Mouse (Mus musculus) lung, postnatal 36 days (tissue): ENCODE data around the gene Osbpl6.

Source experiments
- DNase-seq: peaks from one replicate; pipeline ENCODE4 v3.0.0; 2022; ENCODE audit warnings: mixed read lengths

The Osbpl6 gene

DNA sequence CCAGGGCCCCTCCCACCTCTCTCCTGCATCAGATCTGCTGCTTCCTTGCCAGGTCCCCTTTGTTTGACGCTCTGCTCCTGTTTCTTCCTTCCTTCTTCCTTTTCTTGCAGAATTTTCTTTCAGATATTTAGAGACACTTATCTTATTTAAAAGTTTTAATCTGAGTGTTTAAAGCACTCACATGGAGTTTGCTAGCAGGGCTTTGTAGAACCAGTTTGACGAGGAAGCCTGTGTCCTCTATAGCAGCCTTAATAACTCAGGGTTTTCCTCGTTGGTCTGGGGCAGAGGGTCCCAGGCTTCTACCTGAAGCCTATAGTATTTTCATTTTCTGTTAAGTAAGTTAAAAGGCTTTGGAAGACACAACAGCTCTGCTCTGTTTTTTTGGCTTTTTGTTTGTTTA, 20.5 kb downstream of the Osbpl6 start:
- DNase-seq = no peak

DNA sequence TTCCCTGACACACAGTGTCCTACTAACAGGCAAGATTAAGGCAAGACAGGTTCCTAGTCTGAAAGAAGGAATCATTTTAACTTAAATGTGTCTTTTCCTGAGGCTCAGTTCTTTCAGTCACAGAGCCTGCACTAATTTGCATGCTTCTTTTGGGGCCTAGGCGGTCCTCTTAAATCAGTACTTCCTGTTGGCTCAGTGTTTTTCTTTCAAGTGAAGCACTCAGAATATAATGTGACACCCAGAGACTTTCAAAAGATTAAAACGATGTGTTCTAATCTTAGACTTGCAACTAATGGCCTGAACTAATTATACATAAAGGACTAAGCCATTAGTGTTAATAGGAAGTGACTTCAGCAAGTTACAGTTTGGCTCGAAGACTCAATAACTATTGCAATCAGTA, 23.0 kb downstream of the Osbpl6 start:
- peak; percentile 14 for DNase-seq

DNA sequence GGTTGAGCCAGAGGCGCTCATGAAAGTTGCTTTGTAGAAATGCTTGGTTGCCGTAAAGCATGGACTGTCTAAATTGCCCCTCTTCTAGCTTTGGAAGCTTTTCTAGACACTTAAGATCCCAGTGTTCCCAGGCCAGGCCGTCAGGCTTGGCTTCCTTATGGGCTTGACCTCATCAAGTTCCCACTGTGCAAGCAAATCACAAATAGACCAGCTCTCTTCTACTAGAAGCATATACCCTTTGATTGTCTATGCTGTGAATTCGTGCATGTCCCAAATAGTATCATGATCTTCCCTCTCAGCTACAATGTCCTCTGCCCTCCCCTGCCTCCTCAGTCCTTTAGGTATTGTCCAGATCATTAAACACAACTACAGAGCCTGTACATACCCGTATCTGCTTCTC, 23.5 kb downstream of the Osbpl6 start:
- no peak for DNase-seq

DNA sequence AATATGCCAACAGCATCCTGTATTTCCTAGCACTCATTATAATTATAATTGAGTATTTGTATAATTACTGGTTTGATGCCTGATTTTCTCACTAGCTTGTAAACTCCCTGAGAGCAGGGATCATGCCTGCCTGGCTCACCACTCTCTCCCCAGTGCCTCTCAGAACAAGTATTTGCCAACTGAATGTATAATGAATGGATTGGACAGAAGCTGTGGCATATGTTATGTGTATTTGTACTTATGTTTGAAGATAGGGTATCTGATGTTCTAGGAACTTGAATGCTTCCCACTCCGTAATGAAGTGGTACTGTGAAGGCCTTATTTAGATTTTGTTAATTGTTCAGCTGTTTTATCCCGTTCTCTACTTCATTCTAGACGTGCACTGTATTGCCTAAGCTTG, 24.2 kb downstream of the Osbpl6 start:
- DNase-seq = no peak

DNA sequence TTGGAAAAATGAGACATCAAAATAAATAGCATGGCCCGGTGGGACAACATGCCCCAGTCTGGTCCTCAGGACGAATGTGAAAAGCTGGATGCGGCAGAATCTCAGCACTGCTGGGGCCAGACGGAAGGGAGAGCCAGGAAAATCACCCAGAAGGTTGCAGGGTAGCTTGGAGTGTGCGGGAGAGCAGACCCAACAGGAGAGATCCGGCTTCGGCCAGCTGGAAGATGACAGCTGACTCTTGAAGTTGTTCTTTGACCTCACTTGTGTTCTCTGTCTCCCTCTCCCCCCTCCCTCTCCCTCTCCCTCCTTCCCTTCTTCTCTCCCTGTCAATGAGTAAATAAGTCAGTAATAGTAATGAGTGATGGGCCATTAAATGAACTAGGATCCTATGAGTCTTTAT, 27.9 kb downstream of the Osbpl6 start:
- DNase-seq = peak; percentile 51

DNA sequence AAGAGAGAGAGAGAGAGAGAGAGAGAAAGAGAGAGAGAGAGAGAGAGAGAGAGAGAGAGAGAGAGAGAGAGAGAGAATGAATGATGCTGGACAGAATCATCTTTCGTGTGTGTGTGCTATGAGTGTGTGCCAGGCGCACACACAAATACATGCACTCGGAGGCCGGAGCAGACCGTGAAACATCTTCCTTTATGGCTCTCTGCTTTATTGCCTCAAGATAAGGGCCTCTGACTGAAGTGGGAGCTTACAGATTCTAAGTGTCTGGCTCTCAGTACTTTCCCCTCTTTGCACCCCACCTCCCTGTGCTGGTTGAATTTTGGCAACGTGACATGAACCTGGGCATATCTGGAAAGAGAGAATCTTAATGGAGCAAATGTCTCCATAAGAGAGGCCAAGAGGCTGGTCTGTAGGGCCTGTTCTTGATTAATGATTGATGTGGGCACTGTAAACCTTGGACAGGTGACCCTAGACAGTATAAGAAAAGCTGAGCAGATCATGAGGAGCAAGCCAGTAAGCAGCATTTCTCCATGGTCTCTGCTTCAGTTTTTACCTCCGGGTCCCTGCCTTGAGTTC, 29.4 kb downstream of the Osbpl6 start:
- DNase-seq = peak; percentile 31

DNA sequence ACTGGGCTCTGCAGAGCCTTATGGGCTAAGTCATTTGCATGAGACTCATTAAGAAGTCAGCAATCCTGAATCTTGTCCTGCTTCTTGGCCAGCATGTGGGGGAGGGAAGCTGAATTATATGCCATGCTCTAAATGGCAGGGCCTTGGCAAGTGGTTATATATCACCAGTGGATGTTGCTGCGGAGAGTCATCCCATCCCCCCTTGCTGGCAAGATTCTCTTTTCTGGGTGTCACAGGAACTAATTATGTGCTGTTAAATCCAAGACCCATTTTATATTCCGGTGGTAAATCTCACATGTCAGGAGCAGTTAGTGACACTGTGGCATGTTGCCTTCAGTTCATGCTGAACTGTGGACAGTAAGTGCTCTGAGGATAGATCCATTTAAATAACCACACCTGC, 31.1 kb downstream of the Osbpl6 start:
- DNase-seq = no peak

DNA sequence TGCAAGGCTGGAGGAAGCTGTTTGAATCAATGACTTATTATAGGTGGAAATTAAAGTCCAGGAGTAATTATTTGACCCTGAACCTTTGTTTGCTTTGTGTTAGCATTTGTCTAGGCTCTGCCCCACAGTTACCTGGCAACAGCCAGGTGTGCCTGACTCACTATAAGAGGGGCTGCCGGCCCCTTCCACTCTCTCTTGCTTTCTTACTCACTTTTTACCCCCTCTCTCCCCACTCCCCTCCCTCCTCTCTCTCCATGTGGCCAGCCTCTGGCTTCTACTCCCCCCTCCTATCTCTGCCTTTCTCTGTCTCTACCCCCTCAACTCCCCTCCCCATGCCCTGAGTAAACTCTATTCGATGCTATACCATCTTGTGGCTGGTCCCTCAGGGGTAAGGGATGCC, 33.2 kb downstream of the Osbpl6 start:
- no peak for DNase-seq

DNA sequence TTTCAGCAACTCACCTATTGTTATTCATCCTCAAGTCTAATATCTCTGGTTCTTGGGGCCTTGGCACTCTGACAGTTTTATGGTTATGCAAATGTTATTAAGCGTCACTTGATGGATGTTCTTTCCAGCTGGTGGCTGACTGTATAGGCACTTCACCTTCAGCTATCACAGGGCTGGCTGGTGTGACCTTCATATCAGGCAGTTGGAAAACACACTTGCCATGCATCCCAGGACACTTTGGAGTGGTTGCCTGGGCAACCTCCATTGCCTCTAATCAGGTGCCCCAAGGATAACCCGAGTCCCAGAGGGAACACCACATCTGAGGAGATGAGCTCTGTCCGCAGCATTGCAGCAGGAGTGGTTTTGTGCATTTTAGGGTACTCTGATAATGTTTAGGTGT, 35.8 kb downstream of the Osbpl6 start:
- DNase-seq = peak; percentile 32

DNA sequence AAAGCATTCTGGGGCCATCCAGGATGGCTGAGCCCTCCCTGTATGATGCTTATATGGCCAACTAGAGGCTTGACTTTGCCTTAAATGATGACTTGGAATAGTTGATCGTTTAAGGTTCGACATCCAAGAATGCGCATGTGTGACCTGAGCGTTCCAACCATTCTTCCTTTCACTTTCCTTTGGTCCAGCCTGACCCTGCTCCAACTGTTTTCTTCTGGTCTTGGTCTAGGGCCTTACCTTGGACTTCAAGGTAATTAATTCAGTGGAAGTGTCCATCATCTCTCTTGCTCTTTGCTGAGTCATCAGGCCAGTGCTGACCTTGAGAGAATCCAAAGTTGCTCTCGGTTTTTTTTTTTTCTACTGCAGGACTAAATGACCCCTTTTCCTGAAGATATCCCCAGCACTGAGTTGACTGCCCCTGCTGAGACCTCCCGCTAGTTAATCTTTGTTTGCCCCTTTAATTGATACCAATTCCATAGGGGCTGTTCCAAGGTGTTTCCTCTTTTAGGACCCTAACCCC, 43.6 kb downstream of the Osbpl6 start:
- no peak for DNase-seq

DNA sequence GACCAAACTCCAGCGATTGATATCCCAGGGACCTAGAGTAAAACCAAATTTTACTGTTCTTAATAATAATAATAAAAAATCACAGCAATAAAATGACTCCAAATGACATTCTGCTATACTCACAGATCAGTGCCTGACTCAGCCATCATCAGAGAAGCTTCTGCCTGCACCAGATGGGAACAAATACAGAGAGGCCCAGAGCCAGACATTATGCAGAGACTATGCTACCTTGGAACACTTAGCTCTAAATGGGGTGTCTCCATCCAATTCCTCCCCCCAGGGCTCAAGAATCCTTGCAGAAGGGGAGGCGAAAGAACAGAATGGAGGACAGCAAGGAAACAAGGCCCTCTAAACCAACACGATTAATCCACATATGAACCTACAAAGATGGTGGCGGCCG, 60.4 kb downstream of the Osbpl6 start:
- DNase-seq = no peak

DNA sequence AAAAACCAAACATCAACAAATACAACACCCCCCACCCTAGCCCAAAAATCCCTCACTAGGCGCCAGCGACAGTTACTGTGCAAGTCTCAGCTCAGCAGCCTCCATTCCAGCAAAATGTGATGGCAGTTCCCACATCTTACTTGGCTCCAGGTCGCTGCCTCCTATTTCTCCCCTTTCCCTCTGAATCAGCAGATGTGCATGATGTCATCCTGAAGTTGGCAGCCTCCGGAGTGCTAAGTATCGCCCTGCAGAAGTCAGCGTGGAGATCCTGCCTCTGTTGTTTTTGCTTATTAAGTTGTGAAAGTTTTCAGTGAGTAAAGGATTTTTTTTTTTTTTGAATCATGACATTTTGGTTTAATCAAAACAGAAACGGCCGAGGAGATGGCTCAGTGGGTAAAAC, 61.9 kb downstream of the Osbpl6 start:
- peak; percentile 54 for DNase-seq

DNA sequence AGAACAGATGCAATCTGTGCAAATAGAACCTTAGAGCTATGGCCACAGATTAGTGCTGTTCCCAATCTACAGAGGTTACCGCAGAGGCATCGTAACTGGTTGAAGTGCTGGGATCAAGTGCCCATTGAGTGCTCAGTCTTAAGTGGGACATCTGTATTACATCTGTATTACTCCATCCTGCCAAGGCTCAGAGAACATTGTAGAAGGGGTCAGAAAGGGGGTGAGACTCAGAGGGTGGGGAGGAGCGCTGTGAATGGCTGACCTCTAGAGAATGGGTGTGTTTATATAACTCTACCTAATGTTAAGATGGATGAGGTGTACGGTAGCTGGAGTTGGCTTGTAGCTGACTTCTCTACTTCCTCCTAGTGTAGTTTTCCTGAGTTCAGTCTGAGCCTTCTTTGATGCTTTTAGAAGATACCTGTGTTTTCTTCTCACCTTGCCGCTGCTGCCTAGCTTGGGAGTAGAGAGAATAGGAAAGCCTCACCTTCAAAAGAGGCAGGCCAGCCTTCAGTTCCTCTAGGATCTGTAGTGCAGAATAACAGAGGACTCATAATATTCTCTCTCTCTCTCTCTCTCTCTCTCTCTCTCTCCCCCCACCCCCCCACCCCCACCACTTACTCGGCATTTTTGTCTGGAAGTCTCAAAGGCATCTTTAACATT, 62.9 kb downstream of the Osbpl6 start:
- peak; percentile 56 for DNase-seq

DNA sequence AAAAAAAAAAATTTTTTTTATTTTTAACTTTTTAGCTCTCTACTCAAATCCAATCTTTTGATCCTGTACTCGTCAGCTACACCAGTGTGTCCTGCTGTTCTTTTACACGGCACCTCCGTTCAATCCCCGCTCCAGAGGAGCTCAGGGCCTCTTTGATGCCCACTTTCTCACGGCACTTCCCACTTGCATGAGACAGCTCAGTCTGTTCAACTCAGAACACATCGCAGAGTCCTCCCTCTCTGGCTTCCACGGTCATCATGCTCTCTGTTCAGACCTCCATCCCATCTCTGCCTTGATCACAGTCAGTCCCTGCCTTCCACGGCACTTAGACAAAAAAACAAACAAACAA, 63.4 kb downstream of the Osbpl6 start:
- DNase-seq = no peak

DNA sequence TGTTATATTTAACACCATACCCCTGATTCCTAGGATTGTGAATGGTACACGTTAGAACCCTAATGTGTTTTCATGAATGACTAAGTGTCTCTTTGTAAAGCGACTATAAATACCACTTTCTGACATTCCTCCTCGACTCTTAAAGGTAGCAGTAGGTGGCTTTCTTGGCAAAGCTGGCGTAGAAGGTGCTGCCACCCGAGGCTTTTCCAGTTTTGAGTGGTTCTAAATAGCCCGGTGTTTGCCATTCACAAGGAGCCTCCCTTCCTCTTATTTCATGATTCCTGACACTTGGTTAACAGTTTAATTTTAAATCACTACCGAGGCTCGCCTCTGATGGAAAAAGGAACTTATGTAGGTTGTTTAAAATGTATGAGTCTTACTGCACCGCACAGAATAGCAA, 64.1 kb downstream of the Osbpl6 start:
- no peak for DNase-seq

DNA sequence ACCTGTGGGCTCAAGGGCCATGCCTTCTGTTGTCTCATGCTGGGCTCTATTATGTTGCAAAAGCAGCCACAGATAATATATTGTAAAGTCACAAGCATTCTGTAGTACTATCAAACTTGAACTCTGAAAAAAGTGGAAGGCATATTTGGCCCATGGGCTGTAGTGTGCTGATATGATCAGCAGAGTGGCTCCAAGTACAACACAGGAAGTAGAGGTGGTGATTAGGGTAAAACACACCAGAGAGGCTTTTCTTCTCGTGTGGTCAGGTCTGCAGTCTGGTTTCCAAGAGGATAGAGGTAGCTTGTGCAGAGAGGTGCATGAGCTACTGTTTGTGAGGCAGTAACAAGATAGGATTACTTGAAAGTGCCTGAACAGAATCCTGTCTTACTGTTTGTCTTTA, 69.5 kb downstream of the Osbpl6 start:
- no peak for DNase-seq

DNA sequence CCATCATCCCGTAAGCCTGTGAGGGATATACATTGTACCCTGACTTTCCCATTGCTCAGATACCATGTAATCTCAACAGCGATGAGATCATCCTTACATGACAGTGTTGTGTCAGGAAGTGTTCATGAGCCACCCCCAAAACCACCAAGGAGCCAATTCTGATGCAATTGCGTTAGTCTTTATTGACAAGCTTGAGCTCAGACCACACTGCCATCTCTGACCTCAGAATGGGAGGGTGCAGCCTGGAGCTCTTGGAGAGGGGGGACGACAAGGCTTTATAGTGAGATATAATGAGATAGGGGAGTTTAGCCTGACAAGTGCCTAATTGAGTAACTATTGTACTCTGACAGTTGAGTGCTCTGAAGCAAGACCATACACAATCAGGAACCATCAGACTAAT, 82.5 kb downstream of the Osbpl6 start:
- DNase-seq = no peak

DNA sequence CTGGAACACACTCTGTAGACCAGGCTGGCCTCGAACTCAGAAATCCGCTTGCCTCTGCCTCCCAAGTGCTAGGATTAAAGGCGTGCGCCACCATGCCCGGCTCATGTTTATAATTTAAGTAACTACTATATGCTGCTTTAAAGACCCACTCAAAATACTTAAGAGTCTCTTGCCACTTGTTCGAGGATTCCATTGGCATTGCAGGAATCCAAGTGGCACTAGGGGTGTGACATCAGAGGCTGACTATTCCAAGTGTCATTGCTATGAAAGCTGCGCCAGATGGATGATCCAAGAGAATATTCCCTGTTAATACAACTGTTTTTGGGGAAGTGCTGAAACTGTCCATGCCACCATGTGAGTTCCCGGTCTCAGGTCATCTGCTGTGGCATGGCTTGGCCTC, 83.9 kb downstream of the Osbpl6 start:
- DNase-seq = peak; percentile 65

DNA sequence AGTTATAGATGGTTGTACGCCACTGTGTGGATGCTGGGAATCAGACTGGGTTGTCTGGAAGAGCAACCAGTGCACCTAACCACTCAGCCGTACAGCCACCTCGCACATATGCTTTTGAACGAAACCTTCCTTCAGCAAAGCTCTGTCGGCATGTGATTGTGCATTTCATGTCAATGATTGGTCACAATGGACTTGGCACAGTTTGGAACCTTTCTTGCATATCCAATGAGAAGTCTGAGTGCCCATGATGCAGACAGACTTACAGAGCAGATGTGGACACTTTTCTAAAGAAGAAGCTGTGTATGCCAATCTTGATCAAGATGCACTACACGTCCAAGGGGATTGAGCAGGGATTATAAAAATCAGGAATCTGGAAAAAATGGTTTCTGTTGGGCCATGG, 85.1 kb downstream of the Osbpl6 start:
- DNase-seq = no peak

DNA sequence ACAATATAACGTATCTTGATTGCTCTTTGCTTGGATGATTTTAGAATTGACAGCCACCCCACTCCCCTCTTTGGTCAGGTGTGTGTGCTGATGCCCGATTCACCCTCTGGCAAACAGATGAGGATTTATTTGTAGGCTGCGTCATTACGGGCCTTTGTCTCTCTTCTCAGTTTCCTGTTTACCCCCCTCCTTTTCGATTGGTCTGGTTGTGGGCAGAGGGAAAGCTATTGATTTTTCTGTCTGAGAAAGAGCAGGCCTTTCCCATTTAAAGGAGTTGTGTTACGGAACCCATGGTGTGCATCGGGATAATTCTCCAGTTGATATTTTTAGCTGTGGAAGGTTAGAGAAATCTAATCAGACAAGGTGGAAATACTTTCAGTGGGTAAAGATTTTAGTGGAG, 85.9 kb downstream of the Osbpl6 start:
- no peak for DNase-seq

DNA sequence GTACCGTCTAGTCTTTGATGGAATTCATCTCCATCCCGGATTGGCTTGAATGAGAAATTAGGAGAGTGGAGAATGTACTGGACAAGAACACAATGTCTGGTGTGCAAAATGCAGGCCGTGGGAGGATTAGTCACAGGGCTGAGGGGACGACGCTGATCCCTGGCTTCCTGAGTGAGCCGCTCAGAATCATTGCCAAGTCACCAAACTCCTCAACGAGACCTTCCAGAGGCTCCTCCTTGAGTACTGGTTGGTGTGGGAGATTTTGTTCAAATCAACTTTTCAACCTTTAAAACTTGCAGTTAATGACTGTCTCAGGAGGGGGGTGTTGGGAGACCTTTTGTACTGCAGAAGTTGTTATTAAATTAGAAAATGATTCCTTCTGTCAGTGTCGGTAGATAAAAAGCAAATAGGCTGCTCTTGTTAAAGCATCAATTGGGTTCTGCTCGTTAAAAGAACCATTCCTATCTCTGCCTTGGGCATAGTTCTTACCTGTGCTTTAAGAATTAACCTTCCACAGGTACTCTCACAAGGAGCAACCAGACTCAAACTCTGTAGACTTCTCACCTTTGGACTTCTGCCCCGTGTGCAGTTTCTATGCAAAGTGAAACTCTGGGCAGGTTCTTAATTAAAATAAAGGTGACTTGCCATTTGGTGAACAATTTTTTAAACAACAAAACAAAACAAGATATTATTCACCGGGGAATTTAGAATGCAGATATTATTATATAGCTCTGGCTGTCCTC, 89.9 kb downstream of the Osbpl6 start:
- DNase-seq = no peak

DNA sequence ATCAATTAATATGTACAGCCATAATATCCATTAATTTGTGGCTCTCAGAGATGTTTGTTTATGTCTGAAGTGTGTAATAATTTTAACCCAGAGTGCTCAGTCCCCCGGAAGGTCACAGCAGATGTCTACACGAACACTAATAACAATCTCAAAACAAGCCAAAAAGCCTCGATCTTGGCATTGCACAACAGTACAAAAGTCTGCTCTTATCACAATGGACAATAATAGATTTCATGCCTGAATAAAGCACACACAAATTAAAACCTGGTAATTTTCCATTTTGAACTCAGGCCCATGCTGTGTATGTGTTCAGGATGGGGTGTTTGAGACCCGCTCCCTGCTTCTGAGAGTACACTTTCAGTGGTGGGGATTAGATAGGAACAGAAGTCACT, 90.4 kb downstream of the Osbpl6 start:
- DNase-seq = no peak

DNA sequence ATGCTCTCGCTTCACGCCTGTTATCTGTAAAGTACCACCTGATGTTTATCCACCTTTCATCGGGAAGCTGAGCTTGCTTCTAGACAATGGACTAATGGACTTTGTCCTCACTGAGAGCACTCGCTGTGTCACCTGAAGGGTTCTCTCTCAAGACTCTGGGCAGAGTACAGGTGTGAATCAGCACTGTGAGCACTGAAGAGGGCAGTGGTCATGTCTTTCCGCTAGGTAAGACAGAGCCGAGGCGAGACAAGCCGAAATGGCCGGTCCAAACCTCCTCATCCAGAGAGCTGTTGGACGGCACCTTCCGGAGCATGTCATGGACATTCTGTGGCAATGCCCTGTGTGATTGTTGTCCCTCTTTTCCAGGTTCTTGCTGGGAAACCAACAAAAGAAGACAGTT, 92.6 kb downstream of the Osbpl6 start:
- no peak for DNase-seq

DNA sequence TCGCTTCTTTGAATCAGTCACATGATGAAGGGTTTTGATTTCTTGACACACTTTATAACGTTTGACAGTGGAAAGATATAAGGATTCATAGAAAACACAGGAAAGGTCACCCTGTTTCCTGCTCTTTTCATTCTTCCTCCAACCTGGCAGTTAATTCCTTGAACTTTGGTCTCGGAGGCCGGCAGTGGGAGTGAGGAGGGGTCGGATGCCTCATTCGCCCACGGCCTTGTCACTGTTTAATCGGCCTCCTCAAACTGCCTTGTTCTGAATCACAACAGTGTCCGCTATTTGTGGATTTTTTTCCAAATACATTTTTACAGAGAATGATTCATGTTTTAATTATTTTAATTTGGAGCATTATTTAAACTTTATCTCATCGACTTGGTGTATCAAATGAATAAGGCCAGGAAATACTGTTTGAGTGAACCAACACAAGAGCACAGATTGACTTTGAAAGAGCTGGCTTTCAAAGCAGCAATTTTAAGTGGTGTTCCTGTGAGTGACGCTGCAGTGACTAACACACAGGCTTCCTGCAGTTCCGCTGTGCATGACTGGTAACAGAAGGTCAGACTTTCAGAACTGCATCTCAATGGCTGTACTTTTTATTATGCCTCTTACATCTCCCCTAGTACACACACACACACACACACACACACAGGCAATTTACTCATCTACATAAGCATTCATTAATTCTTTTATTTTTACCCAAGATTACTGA, 98.0 kb downstream of the Osbpl6 start:
- DNase-seq = peak; percentile 43
